Mouse (Mus musculus) retina, embryonic 14.5 days (tissue): ENCODE measurements around the gene Per1.

Experiments used
- DNase-seq: peaks from one replicate; pipeline ENCODE4 v3.0.0-alpha.2; 2015; ENCODE audit warnings: low spot score

The Per1 gene

DNA sequence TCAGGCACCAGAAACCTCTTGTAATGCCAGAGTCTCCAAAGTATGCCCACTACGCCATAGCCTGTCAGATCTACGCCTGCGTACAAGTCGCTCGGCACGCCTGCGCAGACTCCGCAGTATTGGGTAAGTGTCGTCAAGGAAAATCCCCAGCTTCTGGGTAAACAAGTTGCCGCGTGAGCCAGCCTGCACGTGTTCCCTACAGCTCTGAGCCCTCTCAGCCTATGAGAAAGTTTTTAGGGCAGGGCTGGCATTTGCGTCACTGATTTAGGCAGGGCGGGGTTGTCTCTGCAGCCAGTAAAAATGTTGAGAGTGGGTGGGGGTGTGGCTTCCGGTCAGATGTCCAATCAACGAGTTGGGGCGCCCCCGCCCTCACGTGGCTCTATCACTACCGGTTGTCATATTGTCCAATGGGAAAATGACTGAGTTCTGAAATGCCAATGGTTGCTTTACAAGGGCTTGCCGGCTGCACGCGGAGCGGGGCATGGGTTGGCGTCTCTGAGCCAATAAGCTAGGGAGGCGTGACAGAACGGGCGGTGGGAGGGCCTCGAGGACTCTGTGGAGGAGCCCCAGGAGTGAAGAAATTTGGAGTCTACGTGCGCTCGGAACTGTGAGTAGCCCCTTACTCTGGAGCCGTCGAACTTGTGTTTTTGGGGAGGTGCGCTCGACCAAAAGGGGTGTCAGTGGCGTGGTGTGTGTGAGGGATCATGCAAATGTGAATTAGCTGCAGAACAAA lies at the start of gene Per1:
TSS of gene Per1 (plus strand) at position 521 of the 733 bp plus-strand sequence.
- peak; percentile 99 for DNase-seq

GRCm38 (mm10) chr11:69045531-69046394 lies 49.3 kb upstream of the Per1 start, which contains the start of gene Aurkb:
TSS of gene Aurkb (plus strand) at chr11:69045647.
- DNase-seq, result peak; percentile 95

DNA sequence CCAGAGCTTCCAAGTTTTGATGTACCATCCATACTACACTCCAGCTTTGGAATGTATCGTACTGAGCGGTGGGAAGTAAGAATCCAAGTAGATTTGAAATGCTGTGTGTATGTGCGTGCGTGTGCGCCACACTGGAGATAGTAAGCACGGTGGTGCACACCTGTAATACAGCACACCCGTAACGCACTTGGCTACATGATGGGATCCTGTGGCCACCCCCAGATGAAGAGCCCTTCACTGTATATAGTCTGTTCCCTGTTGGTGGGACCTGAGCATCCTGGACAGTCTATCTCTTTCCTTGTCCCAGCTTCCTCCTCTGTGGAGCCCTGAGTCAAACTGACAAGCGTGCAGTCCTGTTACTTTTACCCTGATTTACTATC lies 48.6 kb upstream of the Per1 start:
- DNase-seq, result no peak

DNA sequence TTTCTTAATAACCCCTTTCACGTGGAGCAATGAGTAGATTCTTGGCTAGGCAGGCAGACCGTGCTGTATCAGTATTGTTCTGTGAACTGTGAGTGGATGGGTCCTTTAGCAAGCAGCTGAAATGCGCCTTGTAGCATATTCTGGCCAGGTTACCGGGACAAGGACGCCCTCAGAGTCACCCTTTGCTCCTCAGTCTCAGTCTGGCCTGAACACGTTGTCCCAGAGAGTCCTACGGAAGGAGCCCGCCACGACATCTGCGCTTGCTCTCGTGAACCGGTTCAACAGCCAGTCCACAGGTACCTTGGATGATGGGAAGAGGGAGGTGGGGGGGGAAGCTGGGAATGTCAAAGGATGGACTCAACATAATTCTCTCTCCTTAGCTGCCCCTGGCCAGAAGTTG lies 47.4 kb upstream of the Per1 start:
- DNase-seq, result no peak

- DNase-seq, result no peak
Measured at GRCm38 (mm10) chr11:69048151-69048550, 46.9 kb upstream of the Per1 start.

- no peak for DNase-seq
Measured at GRCm38 (mm10) chr11:69050748-69051147, 44.3 kb upstream of the Per1 start.

- DNase-seq, result no peak
Measured at GRCm38 (mm10) chr11:69051771-69052170, 43.2 kb upstream of the Per1 start.

- no peak for DNase-seq
Measured at GRCm38 (mm10) chr11:69052824-69053421, 42.1 kb upstream of the Per1 start.

- no peak for DNase-seq
Measured at GRCm38 (mm10) chr11:69053848-69054247, 41.2 kb upstream of the Per1 start.

DNA sequence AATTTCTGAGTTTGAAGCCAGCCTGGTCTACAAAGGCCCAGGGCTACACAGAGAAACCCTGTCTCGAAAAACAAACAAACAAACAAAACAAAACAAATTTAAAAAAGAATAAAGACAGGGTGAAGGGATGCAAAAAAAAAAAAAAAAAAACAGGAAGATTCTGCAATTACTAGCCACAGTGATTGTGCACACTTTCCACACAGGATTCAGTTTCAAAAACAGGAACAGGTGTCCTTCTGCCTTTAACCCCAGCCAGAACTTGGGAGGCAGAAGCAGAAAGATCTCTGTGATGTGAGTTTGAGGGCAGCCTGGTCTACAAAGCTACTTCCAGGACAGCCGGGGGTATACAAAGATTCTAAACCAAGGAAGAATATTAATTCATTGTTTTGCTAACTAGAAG lies 36.8 kb upstream of the Per1 start:
- DNase-seq, result no peak

DNA sequence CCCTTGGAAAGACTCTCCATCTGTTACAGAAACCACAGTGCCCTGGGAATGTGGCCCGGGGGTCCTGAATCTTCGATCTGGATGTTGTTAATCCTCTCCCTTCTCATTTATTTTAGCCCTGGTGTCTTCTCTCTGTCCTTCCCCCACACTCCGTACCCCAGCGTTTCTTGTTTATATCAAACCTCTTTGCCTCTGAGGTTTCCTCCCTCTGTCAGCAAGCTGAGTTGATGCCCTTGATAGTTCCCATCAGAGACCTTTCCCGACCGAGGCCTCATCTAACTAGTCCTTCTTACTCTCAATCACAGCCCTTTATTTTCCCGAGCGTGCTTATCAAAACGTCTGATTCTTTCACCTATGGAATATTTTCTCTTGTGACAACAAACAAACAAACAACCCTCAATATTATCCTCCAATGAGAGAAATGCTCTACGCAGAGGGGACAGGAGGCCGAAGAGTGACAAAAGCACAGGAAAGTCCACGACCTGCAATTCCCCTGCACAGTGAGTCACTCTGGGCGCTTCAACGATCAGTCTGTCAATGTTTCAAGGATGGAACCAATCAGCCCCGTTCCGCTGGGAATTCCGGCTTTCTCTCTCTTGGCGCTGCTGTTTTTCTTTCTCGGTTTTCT lies 36.2 kb upstream of the Per1 start:
- DNase-seq, result peak; percentile 26

GRCm38 (mm10) chr11:69059357-69059974 lies 35.6 kb upstream of the Per1 start, which contains the start of gene Borcs6:
TSS of gene Borcs6 (plus strand) at chr11:69059717.
- DNase-seq, result peak; percentile 97

GRCm38 (mm10) chr11:69059975-69060411 lies 35.0 kb upstream of the Per1 start:
- peak; percentile 59 for DNase-seq

- DNase-seq, result peak; percentile 47
Measured at GRCm38 (mm10) chr11:69060448-69061254, 34.4 kb upstream of the Per1 start.

DNA sequence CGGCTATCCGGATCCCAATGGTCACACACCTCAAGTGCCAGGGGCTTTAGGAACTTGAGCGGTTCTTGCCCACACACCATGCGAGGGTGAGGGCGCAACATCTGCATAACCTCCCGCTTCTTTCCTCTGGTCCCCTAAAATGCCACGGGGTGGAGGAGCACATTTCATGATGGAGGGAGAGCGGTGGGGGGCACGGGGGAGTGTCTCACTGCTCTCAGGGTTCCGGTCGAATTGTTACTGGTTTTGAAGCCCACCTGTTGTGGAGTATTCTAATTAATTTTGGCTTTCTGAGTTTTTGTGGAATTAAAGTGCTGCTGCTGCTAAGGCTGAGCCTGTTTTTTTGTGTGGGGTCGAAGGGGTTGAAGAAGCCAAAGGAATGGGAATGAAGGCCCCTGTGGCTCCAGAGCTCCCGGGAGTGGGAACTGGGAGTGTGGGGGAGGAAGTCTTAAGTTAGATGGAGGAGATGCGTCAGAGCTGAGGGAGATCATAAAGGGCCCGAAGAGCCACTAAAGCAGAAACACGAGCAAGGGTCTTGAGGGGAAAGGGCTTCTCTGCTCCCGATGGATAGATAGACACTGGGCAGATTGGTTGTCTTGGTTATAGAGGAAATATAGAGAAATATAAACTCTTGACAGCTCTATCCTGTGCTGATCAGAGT lies 33.6 kb upstream of the Per1 start:
- DNase-seq, result no peak

GRCm38 (mm10) chr11:69062194-69062760 lies 32.7 kb upstream of the Per1 start:
- peak; percentile 89 for DNase-seq

DNA sequence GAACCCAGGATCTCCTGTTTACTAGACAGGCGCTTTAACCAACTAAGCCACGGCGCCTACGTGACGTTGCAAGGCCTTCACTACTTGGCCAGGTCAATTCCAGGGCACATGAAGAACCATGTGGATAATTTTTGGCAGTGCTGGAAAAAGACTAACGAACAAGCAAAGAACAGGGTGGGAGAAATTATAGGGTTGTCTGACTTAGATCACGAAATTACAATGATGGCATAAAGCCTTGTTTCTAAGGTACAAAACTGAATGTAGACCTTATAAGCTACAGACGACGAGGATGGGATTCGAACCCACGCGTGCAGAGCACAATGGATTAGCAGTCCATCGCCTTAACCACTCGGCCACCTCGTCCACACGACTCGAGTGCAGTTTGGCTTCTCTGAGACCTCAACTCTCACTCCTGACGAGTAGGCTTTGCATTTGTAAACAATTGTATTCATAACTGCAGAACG lies 32.2 kb upstream of the Per1 start:
- peak; percentile 98 for DNase-seq

DNA sequence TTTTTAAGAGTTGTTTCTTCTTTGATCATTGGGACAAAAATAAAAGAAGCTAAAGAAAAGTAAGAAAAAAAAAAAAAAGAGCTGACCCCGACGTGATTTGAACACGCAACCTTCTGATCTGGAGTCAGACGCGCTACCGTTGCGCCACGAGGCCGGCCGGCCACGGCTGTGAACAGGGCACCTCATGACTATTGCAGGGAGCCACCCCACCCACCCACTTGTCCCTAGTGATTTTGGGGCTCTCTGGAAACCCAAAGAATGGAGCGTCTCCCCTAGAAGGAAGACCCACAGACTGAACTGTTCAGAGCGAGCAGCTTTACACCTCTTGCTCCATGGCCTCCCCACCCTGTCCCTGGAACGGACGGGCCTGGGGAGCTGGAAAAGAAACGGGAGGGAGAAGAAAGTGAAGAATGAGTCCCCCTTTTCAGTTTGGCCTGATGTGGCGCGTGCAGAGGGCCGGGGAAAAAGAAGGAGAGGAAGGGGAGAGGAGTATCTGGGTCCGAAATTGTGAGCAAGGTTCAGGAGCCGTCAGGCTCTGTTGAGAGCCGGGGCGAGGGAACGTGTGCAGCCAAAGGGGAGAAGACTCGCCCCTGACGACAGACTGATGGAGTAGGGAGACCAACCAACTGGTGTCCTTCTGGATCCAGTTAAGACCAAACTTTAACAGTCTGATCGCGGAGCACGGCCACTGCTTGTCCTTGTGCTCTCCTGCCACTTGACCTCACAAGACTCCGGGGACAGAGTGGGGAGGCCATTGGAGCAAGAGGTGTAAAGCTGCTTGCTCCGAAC lies 31.4 kb upstream of the Per1 start:
- peak; percentile 92 for DNase-seq
